Mouse (Mus musculus): Measurements from ENCODE around the gene Mgat5b.

DNA sequence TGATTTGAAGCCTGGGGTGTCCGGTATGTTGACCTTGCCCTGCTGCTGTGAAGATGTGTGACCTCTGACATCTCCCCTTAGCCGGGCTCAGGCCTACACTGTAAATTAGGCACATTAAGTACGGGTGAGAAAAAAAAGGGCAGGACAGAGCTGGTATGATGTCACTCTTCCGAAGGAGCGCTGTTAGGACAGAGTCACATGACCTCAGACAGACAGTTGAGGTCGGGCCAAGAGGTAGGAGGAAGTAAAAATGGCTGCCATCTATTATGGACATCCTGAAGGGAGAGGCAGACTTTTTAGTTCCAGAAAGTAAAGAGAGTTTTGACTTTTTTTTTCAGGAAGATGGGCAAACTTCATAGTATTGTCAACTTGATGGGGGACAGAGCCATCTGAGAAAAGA, 73.3 kb downstream of the Mgat5b start:
- TF ChIP-seq POLR2A (IDR thresholded peaks at IDR 0.05; ENCODE audit: control insufficient read depth, extremely low read depth, insufficient read depth, low read length, poor library complexity) = no peak
- no peak for TF ChIP-seq CTCF (IDR thresholded peaks at IDR 0.05; ENCODE audit: borderline replicate concordance, control insufficient read depth, extremely low read depth, insufficient read depth, low read length, poor library complexity)
